Mouse (Mus musculus) myocyte (in vitro differentiated cells): ENCODE measurements around the gene Gm21680. TPM values are rescaled to one million over a fixed set of nuclear protein-coding genes. Genes with fewer than 3 reads are reported as not detected.
"Not testable (repeated sequence)": the region's sequence is repeated elsewhere in the genome, so short reads cannot be mapped to it uniquely, and the experiment has no call there.

Experiments
- H3K27me3 ChIP-seq: one replicate; pipeline ENCODE4 v1.6.1; 2011; ENCODE audit not compliant: control insufficient read depth, insufficient read depth, insufficient read length
- H3K36me3 ChIP-seq: one replicate; pipeline ENCODE4 v1.6.1; 2011; ENCODE audit not compliant: control insufficient read depth, insufficient read depth
- H3K4me2 ChIP-seq: one replicate; pipeline ENCODE4 v1.6.1; 2011; ENCODE audit warnings: low read depth, control low read depth
- H3K4me3 ChIP-seq: one replicate; pipeline ENCODE4 v1.5.1; 2011; ENCODE audit warnings: mild to moderate bottlenecking, control low read depth, moderate library complexity
- H3K79me2 ChIP-seq: one replicate; pipeline ENCODE4 v1.6.1; 2011; ENCODE audit not compliant: control insufficient read depth, insufficient read depth
- H3ac ChIP-seq: one replicate; pipeline ENCODE4 v1.6.1; 2011; ENCODE audit not compliant: control insufficient read depth, insufficient read length
- polyA plus RNA-seq: library from polyadenylated mRNA; unstranded; fragments of >200 nt; fragmentation: generic; extraction: Trizol; gene quantifications from one replicate; pipeline ENCODE4 v1.2.1, GENCODE M21; 2012; ENCODE audit warnings: missing spikeins

Gm21680 gene
- polyA plus RNA-seq = not detected

DNA sequence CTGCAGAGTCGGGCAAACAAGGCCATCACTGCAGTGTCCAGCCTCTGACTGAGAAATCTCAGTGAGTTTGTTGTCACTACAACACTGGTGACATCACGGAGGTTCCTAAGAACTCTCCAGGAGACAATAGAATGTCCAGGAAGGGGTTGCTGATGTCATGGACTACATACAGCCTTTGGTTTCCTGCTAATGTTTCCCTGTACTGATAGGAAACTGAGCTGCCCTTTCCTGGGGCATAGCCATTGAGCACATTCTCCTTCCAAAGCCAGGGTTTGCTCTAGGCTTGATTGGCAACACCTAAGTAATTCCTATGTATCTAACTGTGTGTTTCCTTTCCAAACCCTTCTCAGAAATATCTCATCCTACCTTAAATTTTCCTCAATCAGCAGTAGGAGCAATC is at the start of gene Gm21680:
Gm21680 (minus strand) TSS at position 101 of the 400 bp plus-strand sequence.
- H3ac ChIP-seq, H3K79me2 ChIP-seq, H3K4me2 ChIP-seq, H3K4me3 ChIP-seq, H3K36me3 ChIP-seq, H3K27me3 ChIP-seq: not testable (repeated sequence)

DNA sequence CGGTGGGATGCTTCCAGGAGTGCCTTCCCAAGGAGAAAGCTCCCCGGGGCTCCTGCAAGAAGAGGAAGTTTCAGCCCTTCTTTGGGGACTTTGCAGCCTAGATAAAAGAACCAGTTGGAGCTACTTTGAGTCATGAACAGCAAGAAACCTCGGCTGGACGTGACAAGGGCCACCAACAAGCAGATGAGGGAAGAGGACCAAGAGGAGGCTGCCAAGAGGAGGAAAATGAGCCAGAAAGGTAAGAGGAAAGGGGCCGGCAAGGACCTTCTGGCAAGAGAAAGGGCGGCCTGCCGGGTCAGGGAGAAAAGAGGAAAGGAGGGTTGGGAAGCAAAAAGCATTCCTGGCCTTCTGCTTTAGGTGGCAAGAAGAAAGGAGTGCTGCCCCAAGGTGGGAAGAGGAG is 35.2 kb upstream of the Gm21680 start:
- not testable (repeated sequence) for H3ac ChIP-seq, H3K79me2 ChIP-seq, H3K27me3 ChIP-seq, H3K4me2 ChIP-seq, H3K36me3 ChIP-seq, H3K4me3 ChIP-seq

DNA sequence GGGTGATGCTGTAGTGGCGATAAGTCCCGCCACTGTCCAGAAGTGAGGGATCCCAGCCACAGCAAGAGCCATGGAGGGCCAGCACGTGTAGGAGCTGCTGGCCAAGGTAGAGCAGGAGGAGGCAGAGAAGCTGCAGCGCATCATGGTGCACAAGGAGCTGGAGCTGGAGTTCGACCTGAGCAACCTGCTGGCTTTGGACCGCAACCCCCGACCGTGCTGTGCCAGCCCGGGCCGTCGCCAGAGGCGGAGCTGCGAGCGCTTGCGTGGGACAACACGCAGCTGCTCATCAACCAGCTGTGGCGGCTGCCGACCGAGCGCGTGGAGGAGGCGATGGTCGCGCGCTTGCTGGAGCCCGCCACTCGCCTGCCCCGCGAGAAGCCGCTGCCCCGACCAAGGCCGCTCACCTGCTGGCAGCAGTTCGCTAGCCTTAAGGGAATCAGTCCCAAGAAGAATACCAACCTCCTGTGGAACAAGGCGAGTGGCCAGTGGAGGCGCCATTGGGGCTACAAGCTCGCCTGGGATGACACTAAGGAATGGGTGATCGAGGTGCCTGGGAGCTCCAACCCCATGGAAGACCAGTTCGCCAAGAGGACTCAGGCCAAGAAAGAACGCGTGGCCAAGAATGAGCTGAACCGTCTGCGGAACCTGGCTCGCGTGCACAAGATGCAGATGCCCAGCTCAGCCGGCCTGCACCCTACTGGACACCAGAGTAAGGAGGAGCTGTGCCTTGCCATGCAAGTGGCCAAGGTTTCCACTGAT is 34.7 kb upstream of the Gm21680 start:
- H3K36me3 ChIP-seq, H3K4me3 ChIP-seq, H3ac ChIP-seq, H3K79me2 ChIP-seq, H3K27me3 ChIP-seq, H3K4me2 ChIP-seq: not testable (repeated sequence)

DNA sequence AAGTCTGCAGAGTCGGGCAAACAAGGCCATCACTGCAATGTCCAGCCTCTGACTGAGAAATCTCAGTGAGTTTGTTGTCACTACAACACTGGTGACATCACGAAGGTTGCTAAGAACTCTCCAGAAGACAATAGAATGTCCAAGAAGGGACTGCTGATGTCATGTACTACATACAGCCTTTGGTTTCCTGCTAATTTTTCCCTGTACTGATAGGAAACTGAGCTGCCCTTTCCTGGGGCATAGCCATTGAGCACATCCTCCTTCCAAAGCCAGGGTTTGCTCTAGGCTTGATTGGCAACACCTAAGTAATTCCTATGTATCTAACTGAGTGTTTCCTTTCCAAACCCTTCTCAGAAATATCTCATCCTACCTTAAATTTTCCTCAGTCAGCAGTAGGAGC is 32.2 kb upstream of the Gm21680 start, which contains the start of gene Gm1979:
Gm1979 (minus strand) TSS at position 101 of the 400 bp plus-strand sequence.
- H3K27me3 ChIP-seq, H3K4me2 ChIP-seq, H3ac ChIP-seq, H3K79me2 ChIP-seq, H3K36me3 ChIP-seq, H3K4me3 ChIP-seq: not testable (repeated sequence)

DNA sequence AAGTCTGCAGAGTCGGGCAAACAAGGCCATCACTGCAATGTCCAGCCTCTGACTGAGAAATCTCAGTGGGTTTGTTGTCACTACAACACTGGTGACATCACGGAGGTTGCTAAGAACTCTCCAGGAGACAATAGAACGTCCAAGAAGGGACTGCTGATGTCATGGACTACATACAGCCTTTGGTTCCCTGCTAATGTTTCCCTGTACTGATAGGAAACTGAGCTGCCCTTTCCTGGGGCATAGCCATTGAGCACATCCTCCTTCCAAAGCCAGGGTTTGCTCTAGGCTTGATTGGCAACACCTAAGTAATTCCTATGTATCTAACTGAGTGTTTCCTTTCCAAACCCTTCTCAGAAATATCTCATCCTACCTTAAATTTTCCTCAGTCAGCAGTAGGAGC is 16.1 kb upstream of the Gm21680 start, which contains the start of gene Gm21698:
Gm21698 (minus strand) TSS at position 101 of the 400 bp plus-strand sequence.
- not testable (repeated sequence) for H3ac ChIP-seq, H3K79me2 ChIP-seq, H3K4me3 ChIP-seq, H3K4me2 ChIP-seq, H3K27me3 ChIP-seq, H3K36me3 ChIP-seq

DNA sequence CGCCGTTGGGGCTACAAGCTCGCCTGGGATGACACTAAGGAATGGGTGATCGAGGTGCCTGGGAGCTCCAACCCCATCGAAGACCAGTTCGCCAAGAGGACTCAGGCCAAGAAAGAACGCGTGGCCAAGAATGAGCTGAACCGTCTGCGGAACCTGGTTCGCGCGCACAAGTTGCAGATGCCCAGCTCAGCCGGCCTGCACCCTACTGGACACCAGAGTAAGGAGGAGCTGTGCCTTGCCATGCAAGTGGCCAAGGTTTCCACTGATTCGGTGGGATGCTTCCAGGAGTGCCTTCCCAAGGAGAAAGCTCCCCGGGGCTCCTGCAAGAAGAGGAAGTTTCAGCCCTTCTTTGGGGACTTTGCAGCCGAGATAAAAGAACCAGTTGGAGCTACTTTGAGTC is 15.4 kb downstream of the Gm21680 start:
- H3K4me3 ChIP-seq, H3K36me3 ChIP-seq, H3K79me2 ChIP-seq, H3ac ChIP-seq, H3K27me3 ChIP-seq, H3K4me2 ChIP-seq: not testable (repeated sequence)

DNA sequence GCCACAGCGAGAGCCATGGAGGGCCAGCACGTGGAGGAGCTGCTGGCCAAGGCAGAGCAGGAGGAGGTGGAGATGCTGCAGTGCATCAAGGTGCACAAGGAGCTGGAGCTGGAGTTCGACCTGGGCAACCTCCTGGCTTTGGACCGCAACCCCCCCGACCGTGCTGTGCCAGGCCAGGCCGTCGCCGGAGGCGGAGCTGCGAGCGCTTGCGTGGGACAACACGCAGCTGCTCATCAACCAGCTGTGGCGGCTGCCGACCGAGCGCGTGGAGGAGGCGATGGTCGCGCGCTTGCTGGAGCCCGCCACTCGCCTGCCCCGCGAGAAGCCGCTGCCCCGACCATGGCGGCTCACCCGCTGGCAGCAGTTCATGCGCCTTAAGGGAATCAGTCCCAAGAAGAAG is 15.9 kb downstream of the Gm21680 start:
- H3K4me3 ChIP-seq, H3K4me2 ChIP-seq, H3K27me3 ChIP-seq, H3ac ChIP-seq, H3K79me2 ChIP-seq, H3K36me3 ChIP-seq: not testable (repeated sequence)

DNA sequence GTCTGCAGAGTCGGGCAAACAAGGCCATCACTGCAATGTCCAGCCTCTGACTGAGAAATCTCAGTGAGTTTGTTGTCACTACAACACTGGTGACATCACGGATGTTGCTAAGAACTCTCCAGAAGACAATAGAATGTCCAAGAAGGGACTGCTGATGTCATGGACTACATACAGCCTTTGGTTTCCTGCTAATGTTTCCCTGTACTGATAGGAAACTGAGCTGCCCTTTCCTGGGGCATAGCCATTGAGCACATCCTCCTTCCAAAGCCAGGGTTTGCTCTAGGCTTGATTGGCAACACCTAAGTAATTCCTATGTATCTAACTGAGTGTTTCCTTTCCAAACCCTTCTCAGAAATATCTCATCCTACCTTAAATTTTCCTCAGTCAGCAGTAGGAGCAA is 18.1 kb downstream of the Gm21680 start, which contains the start of gene Gm21671:
Gm21671 (minus strand) TSS at position 101 of the 400 bp plus-strand sequence.
- H3ac ChIP-seq, H3K4me3 ChIP-seq, H3K79me2 ChIP-seq, H3K27me3 ChIP-seq, H3K4me2 ChIP-seq, H3K36me3 ChIP-seq: not testable (repeated sequence)

DNA sequence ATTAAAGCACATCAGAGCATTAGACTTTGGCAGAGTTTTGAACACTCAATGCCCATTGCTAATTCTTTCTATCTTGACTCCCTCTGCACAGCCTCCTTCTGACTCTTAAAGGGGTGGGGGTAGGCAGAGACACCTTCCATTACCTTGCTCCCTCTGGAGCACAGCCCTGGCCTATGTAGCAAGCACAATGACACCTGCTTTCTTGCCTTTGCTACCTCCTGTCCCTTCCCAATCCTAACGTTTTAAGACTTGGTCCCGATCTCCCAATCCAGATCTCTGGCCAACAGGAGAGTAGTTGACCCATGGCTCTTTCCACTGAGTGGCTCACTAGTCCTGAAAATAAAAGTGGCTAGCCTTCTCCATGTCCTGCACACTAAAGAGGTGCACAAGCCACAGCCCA is 27.1 kb downstream of the Gm21680 start:
- H3K27me3 ChIP-seq, H3K79me2 ChIP-seq, H3K4me2 ChIP-seq, H3ac ChIP-seq, H3K4me3 ChIP-seq, H3K36me3 ChIP-seq: not testable (repeated sequence)

DNA sequence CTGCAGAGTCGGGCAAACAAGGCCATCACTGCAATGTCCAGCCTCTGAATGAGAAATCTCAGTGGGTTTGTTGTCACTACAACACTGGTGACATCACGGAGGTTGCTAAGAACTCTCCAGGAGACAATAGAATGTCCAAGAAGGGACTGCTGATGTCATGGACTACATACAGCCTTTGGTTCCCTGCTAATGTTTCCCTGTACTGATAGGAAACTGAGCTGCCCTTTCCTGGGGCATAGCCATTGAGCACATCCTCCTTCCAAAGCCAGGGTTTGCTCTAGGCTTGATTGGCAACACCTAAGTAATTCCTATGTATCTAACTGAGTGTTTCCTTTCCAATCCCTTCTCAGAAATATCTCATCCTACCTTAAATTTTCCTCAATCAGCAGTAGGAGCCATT is 30.2 kb downstream of the Gm21680 start, which contains the start of gene Gm21663:
Gm21663 (minus strand) TSS at position 101 of the 400 bp plus-strand sequence.
- H3K27me3 ChIP-seq, H3ac ChIP-seq, H3K4me3 ChIP-seq, H3K79me2 ChIP-seq, H3K36me3 ChIP-seq, H3K4me2 ChIP-seq: not testable (repeated sequence)

Other genes with a start within 250 kb of the Gm21680 start
- 0.40 TPM for gene Actr3b, start 212.7 kb downstream of the Gm21680 start, polyA plus RNA-seq
- gene Gm21663, start 30.3 kb downstream of the Gm21680 start, polyA plus RNA-seq = not detected
- gene Gm21671, start 18.2 kb downstream of the Gm21680 start, polyA plus RNA-seq = not detected
- not detected for gene Gm21698, start 16.0 kb upstream of the Gm21680 start, polyA plus RNA-seq
- gene Gm1979, start 32.1 kb upstream of the Gm21680 start, polyA plus RNA-seq = not detected
- not detected for gene Gm5862, start 50.3 kb upstream of the Gm21680 start, polyA plus RNA-seq
- not detected for gene Speer4a, start 66.9 kb upstream of the Gm21680 start, polyA plus RNA-seq
- gene Gm7347, start 85.9 kb upstream of the Gm21680 start, polyA plus RNA-seq = not detected
- gene Gm10471, start 116.6 kb upstream of the Gm21680 start, polyA plus RNA-seq = not detected
- not detected for gene 5031410I06Rik, start 132.7 kb upstream of the Gm21680 start, polyA plus RNA-seq
- gene Gm10220, start 148.8 kb upstream of the Gm21680 start, polyA plus RNA-seq = not detected